13 mouse cellular contexts compared by ENCODE assay signal in the genomic region with DNA sequence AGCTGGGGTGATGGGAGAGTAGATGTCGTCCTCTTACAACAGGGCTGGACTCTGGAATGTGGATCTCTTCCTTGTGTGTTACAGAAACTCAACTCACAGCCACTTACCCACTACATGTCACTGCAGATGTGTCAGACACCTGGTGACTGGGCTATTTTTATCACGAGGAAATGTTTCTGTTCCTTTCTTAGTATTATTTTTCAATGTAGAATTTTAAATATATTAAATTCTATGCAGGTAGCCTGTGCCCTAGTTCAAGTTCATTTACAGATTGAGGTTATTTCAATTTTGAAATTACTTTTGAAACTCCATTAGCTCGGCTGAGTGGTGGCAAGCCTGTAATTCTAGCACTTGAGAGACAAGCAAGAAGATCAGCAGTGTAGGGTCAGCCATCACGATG.
"Had no signal": no experiment of that assay in that cellular context is flagged by ENCODE, and none has a peak within 500 bp of the region (broad histone marks: within the 10 kb centered on the region; RNA-seq: fewer than 3 reads in every experiment).

No protein-coding gene starts in this region.

- H3K36me3 ChIP-seq: limb, embryonic 12.5 days; midbrain, embryonic 13.5 days; neural tube, embryonic 15.5 days had no signal

- H3K4me1 ChIP-seq: neural tube, embryonic 15.5 days had no signal

- H3K4me2 ChIP-seq: limb, embryonic 12.5 days; liver, embryonic 11.5 days; midbrain, embryonic 13.5 days; neural tube, embryonic 15.5 days had no signal

- DNase-seq: kidney, postnatal 10 days; kidney, postnatal 4 days; lung, postnatal 36 days; right cerebral cortex, adult 18-20 months; right cerebral cortex, postnatal 25 days; thymus, adult 18-20 months; thymus, postnatal 14 days had no signal

- H3K27me3 ChIP-seq: limb, embryonic 12.5 days; midbrain, embryonic 13.5 days; neural tube, embryonic 15.5 days had no signal

- ATAC-seq: midbrain, embryonic 13.5 days had no signal

- H3K9me3 ChIP-seq: limb, embryonic 12.5 days; midbrain, embryonic 13.5 days; neural tube, embryonic 15.5 days had no signal

- H3K4me3 ChIP-seq: layer of hippocampus, adult 2 months; limb, embryonic 12.5 days; midbrain, embryonic 13.5 days; myocyte; neural tube, embryonic 15.5 days had no signal

- H3K27ac ChIP-seq: layer of hippocampus, adult 2 months; limb, embryonic 12.5 days; midbrain, embryonic 13.5 days; neural tube, embryonic 15.5 days had no signal

- H3K9ac ChIP-seq: limb, embryonic 12.5 days; midbrain, embryonic 13.5 days; neural tube, embryonic 15.5 days had no signal
